Mouse (Mus musculus): ENCODE results near the gene Susd3. TPM values are rescaled to one million over a fixed set of nuclear protein-coding genes. Genes with fewer than 3 reads are reported as not detected.

The Susd3 gene
- polyA plus RNA-seq (2014; fragmentation: Illumina TruSeq; extraction: RNeasy Lipid Tissue Mini Kit (QIAGEN cat#74804); ENCODE audit: low read depth, low replicate concordance), result not detected

DNA sequence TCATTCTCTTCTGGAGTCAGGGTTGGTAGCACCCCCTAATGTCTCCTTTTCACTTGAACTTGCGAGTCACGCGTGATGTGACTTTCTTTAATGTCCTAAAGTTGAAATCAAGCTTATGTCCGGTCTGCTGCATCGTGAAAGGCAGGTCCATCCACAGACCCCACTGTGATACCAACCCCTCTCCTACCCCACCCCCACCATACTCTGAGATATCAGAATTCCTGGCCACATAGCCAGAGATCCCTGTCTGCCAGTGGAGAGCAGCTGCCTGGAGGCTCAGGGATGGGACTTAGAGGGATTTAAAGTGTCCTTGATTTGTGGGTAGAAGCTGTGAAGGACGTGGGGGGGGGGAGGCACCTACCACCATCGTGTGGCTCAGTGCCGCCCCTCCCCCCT, at the start of gene Susd3:
TSS of gene Susd3 (minus strand) at position 240 of the 396 bp plus-strand sequence.

DNA sequence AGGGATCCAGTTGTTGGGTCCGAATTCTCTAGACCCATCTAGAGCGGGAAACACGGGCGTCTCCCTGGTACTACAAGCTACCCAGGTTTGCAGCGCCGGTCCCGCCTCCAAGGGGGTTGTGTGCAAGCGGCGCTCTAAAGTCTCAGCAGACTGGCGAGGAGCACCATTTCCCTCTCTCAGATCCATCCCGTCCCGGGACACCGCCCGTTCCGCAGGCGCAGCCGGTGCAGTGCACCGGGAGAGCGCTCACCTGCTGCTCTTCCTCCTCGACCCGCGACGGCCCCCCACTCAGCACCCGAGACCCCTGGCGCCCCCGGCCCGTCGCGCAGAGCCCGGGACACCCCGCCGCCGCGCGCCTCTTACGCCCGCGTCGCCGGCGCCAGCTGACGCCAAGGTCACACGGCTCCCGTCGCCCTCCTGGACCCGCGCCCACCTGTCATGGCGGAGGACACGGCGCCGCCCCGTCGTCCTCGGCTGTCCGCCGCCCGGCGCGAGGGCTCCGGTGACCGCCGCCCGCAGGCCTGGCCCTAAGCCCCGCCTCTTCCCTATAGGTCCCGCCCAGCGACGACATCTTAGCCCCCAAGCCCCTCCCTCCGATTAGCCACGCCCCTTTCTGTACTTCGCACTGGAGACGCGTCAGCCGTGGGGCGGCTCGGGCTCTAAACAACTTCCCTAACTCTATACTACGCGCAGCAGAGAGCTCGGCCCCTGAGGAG, 32.8 kb downstream of the Susd3 start, which contains the start of gene Card19:
TSS of gene Card19 (minus strand) at position 534 of the 716 bp plus-strand sequence.

DNA sequence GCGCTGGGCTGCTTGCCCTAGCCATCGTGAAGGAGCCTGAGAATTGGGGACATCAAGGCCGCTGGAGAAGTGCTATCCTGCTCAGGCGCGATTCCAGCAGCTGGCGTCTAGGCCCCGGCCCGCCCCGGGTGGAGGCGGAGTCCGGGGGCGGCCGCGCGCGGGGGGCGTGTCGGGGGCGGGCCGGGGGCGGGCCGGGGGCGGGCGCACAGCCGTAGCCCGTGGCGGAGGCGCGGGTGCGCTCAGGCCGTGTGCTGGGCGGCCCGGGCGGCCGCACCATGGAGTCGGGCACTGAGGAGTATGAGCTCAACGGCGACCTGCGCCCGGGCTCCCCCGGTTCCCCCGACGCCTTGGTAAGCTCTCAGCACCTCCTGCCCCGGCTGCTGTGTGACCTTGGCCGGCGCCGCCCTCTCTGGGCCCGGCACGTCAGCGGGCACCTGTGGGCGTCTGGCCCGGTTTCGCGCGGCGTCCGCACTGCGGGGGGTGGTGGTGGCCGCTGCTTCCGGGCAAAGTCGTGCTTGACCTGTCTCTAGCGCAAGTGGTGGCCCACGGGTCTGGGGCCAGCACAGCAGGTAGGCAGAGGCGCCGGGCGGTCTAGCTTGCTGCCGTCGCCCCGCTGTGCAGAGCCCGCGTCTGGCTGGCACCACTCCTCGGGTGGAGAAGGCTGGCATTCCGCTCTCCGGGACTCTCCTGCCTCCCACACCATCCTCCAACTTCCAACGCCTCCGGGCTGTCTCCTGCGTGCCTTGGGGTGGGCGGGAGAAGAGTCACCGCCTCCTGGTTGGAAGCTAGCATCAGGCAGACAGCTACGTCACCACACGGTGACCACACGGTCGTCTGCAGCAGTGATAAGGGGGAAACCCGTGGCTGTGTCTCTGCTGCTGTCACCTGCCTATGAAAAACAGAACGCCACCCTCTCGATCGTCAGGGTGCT, 61.0 kb downstream of the Susd3 start, which contains the start of gene Ninj1:
TSS of gene Ninj1 (plus strand) at position 198 of the 931 bp plus-strand sequence.

Other genes starting within 250 kb of the Susd3 start
- 0.12 TPM for gene Wnk2, start 100.7 kb downstream of the Susd3 start, polyA plus RNA-seq (2014; fragmentation: Illumina TruSeq; extraction: RNeasy Lipid Tissue Mini Kit (QIAGEN cat#74804); ENCODE audit: low read depth, low replicate concordance)
- gene Ninj1, start 61.2 kb downstream of the Susd3 start, polyA plus RNA-seq (2014; fragmentation: Illumina TruSeq; extraction: RNeasy Lipid Tissue Mini Kit (QIAGEN cat#74804); ENCODE audit: low read depth, low replicate concordance), result not detected
- not detected for gene Card19, start 32.7 kb downstream of the Susd3 start, polyA plus RNA-seq (2014; fragmentation: Illumina TruSeq; extraction: RNeasy Lipid Tissue Mini Kit (QIAGEN cat#74804); ENCODE audit: low read depth, low replicate concordance)
- 3.7 TPM for gene Fgd3, start 71.6 kb upstream of the Susd3 start, polyA plus RNA-seq (2014; fragmentation: Illumina TruSeq; extraction: RNeasy Lipid Tissue Mini Kit (QIAGEN cat#74804); ENCODE audit: low read depth, low replicate concordance)
- gene Bicd2, start 92.9 kb upstream of the Susd3 start, polyA plus RNA-seq (2014; fragmentation: Illumina TruSeq; extraction: RNeasy Lipid Tissue Mini Kit (QIAGEN cat#74804); ENCODE audit: low read depth, low replicate concordance), result 46.0 TPM
- 28.3 TPM for gene Ippk, start 172.5 kb upstream of the Susd3 start, polyA plus RNA-seq (2014; fragmentation: Illumina TruSeq; extraction: RNeasy Lipid Tissue Mini Kit (QIAGEN cat#74804); ENCODE audit: low read depth, low replicate concordance)
- 0.93 TPM for gene Tes3-ps, start 244.6 kb upstream of the Susd3 start, polyA plus RNA-seq (2014; fragmentation: Illumina TruSeq; extraction: RNeasy Lipid Tissue Mini Kit (QIAGEN cat#74804); ENCODE audit: low read depth, low replicate concordance)